Mouse (Mus musculus): ENCODE results near the gene Lpar1.
A peak's percentile ranks its signal among the peaks of the same experiment; 100 is the strongest.

Gene Lpar1

DNA sequence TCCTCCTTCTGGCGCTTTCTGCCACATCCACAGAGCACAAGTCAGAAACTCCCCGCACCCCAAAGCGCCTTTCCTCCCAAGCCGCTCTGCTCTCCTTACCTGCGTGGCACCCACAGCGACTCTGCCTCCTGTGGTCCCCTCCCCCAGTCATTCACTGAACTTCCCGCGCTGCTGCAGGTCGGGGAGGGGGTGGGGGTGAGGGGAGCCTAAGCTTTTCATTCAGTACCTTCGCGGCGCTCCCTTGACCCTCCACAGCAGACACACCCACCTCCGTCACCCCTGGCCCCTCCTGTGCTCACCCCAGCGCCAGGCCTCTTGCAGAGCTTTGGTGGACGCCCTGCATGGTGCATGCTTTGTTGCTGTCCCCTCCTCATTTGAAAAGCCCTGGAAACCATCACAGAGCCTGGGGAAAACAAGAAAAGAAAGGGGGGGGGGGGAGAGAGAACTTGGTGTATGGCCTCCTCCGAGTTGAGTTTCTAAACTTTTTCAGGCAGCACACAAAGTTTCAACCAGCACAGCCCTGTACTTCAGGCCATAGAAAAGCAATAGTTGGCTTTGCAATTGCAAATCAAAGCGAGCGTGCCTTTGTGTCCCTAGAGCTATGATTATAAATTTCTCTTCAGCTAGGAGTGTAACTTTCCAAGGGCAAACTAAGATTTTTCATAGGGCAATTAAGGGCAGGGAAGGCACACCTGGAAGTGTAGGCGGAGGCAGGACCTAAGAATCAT is at the start of gene Lpar1:
Gene Lpar1, minus strand, starts transcription at position 268 of the 728 bp plus-strand sequence.
- DNase-seq, result no peak

DNA sequence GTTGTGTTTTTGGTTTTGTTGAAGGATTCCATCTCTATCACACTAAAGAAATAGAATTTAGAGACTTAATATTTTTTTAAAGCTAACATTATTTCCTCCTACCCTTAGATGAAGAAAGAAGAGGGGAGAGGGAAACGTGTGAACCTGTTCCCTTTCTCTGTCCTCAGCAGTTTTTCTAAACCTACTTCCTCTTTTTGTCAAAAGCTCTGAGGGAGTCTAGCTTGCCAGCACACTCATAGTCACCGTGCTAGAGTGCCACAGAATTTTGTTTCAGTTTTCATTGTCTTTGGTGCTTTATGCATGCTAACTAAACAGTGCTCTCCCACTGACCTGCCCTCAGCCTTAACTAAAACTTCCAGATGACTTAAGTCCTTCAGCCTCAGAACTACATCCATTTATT is 32.2 kb upstream of the Lpar1 start:
- no peak for DNase-seq

DNA sequence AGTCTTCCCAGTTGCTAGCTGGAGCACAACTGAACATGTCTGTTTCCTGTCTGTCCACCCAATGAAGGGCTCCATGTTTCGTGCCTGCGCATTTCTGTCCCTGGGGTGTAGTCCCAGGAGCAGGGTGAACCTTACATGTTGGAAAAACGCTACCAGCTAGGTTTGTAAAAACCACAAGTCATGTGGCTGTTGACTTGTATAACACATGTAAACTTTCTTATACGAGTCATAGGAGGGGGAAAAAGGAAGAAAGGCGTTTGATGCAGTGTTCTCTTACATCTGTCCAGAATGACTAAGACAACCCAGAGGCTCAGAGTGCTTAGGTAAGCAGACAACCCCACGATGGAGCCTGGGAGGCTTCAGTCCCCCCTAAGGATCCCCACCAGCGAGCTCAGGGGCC is 27.5 kb upstream of the Lpar1 start:
- no peak for DNase-seq

DNA sequence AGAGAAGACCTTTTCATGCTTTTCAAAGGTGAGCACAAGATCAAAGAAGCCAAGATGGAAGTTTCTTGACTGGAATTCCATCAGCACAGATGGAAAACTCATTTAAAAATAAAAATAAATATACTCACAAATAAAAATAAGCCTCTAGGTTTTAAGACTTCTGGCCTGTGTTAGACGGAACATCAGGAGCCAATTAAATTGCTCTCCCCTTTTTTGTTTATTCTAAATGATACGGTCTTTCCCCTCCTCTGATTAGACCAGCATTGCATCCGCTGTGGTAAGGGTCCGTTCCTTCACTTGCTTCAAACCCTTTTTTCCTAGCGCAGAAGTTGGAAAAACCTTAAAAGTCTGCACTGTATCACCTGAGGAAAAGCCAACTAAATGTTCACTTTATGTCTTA is 26.8 kb upstream of the Lpar1 start:
- no peak for DNase-seq

DNA sequence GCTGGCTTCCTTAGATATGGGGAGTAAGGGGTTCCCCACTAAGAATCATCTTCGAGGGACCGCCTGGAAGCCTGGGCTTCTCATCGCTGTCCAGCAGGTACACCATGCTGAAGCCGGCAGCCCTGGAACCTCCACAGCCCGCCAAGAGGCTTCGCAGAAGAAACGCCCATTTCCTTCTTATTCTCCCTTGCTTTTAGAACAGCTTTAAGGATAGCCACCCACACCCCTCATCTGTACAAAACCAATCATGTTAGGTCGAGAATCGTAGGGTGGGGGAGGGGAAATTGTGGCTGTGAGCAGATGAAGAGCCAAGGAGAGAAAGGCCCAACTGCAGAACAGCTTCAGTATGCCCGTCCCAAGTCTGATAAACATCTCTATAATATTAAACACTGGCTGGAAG is 26.4 kb upstream of the Lpar1 start:
- DNase-seq, result no peak

DNA sequence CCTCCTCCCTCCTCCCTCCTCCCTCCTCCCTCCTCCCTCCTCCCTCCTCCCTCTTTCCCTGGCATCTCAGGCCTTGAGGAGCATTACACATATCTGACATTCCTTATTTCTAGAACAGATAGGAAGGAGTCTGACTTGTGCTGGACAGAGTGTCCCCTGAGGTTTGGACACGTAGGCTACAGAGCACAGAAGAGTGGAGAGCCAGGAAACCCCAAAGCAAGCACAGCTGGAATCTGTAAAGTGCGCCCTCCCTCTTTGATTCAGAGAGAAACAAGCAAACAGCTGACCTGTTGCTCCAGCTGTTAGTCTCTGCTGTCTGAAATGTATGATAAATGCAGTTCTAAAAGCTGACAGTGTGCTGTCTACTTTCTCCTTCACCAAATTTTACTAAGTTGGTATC is 24.8 kb upstream of the Lpar1 start:
- DNase-seq, result peak; percentile 53

DNA sequence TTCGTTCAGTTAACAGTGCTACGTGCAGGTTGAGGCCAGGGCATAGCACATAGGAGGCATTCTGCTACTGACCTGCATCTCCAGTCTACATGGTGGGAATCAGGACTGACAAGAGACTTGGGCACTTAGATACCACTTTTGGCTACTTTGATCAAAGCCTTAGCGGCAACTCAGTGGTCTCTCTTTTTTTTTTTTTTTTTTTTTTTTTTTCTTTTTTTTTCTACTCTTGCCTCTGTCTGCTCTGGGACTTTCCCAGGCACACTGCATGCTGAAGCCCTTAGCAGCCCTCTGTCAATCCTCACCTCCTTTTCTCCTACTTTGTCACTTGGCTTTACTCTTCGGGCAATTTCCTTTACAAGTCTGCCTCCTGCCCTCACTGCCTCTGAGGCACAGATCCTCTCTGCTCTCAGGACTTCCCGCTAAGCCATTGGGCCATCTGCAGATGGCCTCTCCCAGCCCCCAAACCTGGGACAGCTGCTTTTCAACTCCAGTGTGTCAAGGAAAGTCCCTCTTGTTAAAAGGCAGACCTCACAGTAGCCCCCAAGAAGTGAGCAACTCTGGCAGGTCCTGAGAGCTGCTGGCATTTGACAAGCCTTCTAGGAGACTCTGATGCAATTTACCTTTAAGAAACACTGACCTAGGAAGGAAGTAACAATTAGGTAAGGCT is 23.8 kb upstream of the Lpar1 start:
- no peak for DNase-seq

DNA sequence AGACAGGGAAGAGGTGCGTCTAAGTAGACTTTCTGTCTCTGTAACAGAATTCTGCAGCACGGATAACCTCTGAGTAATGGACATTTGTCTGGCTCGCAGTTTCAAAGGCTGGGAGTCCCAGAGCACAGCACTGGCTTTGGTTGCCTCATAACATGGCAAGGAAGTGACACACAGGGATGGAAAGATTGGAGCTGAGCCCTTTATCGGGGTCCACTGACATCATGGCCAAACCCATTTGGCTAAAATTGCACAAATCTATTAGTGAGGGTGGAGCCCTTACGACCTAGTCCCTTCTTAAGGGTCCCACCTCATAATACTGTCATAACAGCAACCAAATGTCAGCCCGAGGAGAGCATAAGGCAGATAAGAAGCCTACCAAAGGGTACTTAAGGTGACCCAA is 22.1 kb upstream of the Lpar1 start:
- DNase-seq, result peak; percentile 4

DNA sequence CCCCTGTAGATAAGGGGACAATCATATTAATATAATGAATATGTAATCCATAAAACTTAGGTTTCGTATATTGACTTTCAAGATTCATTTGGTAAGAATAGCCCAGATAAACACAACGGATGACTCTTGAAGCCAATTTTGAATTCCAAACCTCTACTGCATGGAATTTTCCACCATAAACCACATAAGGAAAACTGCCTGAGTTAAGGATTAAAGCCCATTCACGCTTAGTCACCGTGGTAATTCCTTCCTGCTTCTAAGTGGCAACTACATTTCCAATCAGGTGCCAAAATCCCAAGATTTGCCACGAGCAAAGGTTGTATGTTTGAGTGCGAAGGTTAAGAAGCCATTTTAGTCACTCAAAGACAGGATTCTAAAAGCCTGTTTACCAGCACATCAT is 20.3 kb upstream of the Lpar1 start:
- DNase-seq, result no peak

DNA sequence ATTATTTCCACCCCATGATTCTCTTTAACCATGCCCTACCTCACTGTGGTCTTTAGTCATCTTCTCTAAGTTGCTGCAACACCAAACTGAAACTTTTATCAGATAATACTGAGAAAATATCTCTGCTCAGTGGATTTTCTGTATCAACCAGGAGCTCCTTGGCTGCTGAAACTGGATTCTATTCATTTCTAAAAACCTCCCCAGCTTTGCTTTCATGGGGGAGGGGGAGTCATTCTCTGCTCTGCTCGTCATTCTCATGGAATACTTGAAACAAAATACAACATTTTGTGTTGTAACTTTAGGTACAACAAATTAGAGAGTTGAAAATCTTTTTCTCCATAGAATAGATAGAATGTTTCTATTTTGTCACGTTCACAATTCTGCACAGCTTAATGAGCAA is 18.7 kb upstream of the Lpar1 start:
- DNase-seq, result no peak

DNA sequence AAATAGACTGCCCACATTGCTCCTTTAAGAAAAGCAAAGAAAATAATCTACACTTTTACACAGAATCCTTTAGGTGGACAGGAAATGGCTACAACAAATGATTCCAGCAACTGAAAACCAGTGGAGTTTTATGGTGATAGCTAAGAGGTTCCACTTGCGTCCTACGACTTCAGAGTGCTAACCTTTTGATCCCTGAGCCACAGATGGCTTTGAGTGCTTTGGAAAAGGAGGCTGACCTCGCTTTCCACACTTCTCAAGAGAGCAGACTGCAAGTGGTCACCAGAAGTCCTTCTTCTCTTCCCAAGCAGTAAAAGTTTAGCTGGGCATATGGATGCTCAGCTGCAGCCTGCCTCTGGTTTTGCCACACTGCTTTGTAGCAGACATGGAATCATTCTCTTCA is 18.0 kb upstream of the Lpar1 start:
- DNase-seq, result no peak

DNA sequence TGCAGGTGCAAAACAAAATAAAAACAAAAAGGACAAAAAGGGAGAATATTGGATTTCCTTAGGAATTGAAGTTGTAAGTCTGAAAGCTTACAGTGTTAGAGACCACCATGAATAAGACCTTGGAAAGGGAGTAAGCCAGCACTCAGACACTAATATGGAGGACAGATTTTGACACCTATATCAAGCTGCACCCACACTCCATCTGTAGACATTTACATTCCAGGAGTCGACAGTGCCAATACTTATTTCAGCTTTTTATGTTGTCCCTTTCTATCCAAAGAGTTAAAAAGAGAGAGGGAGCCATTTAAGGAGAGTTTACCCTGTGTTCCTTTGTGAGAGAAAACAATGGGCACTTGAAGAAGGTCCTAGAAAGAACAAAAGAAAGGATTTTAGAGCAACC is 17.5 kb upstream of the Lpar1 start:
- DNase-seq, result no peak

DNA sequence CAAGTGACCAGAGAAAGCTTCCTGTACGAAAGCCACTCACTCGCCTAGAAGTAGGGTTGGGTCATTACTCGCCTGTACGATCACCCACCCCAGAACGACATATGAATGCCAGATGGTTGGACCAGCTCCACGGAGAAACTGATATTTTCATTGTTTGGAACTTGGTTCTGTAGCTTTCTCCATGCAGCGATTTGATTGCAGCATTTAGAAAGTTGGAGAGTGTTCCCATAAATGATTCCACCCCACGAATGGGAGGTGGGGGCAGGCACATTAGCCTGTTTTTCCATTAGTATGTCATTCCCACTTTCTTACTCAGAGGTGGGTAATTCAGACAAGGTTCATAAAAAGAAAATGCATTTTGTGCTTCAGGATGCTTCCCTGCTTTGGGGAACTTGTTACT is 14.8 kb upstream of the Lpar1 start:
- DNase-seq, result no peak

DNA sequence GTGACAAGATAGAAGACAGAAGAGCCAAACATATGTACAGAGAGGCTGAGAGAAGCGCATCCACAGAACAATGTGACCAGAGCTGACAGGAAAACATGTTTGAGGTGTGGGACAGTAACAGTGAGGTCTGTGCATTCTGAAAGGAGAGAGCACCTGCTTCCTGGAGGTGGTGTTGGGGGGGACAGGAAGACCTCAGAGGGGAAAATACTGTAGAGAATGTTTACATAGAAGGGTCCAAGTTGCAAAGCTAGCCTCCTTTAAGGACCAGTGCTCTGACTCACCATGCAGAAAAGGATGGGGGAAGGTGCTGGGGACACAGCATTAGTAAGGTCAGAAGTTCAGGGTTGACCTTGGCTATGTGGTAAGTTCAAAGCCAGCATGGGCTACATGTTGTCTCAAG is 9.1 kb upstream of the Lpar1 start:
- no peak for DNase-seq

DNA sequence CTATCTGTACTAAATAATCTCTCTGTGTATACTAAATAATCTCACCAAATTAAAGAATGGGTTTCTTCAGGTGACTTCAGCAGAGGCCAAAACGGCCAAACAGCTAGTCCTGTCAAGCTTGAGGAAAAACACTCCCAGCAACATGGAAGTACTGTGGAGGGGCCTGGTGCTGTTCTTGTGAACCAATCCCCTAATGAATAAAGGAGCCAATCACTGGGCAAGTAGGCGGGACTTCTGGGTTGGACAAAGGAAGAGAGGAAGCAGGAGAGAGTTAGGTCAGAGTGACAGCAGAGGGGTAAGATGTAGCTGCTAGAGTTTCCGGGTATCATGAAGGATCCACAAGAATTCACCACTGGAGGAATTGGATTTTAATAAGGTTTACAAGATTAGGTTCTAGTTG is 3.3 kb upstream of the Lpar1 start:
- no peak for DNase-seq

DNA sequence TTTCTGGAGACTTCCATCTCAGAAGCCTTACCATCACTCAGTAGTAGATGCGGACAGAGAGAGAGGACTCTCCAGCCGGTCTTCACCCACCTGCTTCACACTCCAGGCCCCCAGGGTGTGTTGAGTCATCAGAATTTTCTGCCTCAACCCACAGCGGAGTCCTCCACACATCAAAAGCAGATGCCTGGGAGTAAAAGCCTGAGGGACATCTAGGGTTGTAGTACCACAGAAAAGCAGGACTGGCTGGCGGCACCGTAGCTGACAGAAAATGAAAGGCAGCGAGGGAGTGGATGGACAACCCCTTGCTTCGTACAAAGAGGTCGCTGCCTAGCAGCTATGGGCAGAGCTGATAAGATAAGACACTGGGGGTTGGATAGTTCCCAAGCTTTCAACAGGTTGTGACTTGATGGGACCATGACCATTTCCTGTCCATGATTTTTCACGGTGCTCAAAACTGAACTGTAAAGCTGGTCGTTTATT is 701 bp upstream of the Lpar1 start:
- no peak for DNase-seq

DNA sequence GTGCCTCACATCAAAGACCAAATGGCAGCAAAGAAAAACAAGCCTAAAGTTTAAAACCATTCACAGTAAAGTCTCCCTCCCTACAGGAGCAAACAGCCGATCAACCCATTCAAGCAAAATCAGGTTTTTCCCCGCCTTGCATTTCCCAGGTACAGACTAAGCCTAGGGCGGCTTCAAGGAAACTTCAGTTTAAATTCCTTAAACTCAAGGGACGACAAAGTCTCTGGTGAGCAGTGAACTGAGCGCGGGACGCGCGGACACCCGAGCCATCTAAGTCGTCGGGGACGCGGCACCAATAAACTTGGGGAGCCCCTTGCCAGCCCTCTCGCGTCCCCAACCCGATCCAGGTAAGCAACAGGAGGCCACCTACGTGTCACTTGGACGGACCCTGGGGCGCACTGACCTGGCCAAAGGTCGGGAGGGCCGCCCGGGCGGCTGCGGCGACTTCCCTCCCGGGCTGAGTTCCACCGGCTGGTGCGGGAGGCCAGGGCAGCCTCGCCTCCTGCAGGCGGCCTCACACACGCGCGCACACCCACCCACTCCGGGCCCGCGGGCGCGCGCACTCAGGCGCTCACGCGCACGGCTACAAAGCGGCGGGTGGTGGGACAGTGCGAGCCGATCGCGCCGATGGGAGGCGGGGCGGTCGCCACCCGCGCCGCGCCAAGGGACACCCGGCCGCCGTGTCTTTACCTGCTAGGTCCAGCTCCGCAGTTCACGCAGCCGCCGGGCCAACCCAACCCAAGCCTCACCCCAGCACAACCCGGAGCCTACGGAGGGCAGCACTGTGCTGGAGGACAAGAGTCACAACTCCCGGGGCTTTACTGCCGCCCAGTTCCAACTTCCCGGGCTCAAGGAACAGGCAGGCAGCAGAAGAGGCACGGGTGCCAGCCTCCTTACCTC is 717 bp downstream of the Lpar1 start:
- DNase-seq, result peak; percentile 73

DNA sequence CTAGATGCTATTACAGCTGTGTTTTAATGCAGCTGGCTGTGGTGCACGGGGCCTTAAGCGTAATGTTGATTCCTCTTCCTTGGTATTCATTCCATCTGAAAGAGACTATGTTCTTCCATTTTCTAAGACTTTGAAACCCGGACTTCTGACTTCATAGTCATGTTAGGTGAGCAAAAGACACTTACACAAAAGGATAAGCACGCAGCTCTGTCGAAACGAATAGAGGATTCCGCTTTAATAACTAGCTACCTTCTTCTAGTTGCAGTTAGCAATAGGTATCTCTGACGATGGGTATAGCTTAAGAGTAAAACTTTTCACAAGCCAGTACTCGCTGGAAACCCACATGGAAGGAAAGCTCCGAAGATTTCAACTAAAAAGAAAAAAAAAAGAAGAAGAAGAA is 1.5 kb downstream of the Lpar1 start:
- DNase-seq, result no peak

DNA sequence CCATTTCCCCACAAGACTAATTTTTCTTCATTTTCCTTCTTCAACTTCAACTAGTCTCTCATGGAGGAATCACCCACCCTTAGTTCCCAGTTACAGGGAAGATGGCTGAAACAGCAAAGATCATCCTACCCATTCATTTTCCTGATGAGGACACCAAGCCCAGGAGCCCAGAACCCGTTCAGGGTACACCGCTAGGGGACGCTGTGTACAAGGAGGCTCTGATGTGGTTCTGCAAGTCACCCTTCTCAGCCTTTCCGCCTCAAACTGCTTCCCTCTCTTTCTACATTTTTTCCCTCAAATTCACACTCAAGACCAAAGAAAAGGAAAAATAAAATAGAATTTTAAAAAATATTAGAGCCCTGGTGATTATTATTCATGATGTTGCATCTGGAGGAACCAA is 1.9 kb downstream of the Lpar1 start:
- peak; percentile 88 for DNase-seq

DNA sequence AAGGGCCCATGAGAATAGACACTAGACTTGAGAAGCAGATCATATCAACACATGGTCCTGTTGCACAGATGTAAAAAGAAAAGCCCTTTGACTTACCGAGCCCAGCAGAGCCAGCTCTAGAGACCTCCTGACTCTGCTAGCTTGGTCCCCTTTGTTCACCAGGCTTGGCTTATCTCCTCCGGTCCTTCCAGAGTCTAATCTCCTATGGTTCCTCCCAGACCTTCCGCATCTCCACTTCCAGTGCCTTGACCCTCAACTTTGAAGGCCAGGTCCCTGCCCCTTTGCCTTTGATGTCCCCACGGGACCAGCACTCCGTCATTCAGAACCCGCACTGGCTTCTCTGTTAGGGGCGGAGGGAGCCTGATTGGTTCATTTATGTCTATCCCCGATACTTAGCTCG is 6.0 kb downstream of the Lpar1 start:
- no peak for DNase-seq

DNA sequence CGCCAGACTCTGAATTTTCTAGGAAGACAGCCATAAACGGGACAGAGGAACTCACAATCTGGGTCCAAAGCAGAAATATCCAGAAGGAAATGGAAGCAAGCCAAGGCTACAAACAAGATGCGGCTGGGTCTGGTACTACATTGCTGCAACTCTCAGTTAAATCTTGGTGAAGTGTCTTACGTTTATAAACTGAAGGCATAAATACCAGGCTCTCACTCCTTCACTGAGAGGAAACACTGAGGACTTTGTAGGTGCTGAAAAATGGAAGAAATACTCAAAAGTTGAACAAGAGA is 6.5 kb downstream of the Lpar1 start:
- DNase-seq, result no peak

DNA sequence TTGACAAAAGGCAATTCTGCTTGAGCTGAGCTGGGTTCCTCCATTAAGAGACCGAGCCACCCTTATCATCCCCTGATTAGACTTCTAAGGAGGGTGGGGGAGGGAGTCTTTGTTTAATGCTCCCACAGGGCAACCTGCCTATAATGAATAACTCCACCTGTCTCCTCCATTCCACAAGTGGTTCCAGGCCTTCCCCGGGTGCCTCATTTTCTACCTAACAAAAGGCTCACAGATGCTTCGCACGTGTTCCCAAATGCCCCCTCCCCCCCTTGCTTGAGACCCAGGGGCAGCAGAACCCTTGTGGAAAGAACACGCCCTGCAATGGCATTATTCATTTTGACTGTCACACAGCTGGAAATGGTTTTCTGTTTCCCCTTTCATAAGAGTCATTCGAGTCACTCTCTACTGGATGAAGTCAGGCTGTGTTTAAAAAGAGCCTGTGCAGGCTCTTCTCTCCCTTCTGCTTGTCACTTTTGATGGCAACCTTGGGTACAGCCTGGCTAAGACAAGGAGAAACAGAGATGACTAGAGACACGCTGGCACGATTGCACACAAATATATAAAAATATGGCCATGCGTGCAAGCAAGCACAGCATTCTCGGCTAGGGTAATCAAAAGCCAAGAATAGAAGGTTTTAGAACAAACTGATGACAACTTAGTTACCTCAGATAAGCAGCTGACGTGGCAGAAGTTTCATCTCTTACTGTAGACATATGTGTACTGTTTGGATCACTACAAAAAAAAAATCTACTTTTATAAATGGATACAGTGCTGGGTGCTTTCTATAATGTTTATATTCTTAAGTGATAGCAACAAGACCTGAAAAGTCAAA is 7.0 kb downstream of the Lpar1 start:
- no peak for DNase-seq

DNA sequence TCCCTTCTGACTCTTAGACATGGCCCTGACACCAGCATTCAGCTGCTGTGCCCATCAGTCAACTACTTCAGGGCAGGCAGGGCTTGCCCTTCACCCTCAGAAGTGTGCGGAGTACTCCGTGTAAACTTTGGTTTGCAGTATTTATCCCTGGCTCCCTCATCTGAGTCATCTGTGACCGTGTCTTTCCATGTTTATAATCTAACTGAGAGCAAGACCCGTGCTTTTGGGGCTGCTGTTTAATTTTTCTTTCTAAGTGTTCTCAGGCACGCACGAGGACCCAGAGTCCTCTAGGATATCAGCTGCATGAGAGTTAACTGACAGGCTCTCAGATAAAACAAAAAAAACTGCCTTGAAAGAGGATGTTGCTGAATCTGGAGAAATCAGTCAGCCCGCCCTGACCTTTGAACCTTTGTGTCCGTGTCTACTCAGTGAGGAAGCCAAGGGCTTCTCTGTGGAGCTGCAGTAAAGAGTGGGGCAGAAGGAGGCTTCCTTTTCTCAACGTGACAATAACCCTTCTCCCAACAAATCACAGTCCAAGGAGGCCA is 7.7 kb downstream of the Lpar1 start:
- DNase-seq, result peak; percentile 54
